Mouse (Mus musculus): ENCODE measurements around the gene Srrm1. TPM values are rescaled to one million over a fixed set of nuclear protein-coding genes. Genes with fewer than 3 reads are reported as not detected.

Srrm1 gene
- polyA plus RNA-seq, 1 experiment from 2014 or later, result 146 TPM

DNA sequence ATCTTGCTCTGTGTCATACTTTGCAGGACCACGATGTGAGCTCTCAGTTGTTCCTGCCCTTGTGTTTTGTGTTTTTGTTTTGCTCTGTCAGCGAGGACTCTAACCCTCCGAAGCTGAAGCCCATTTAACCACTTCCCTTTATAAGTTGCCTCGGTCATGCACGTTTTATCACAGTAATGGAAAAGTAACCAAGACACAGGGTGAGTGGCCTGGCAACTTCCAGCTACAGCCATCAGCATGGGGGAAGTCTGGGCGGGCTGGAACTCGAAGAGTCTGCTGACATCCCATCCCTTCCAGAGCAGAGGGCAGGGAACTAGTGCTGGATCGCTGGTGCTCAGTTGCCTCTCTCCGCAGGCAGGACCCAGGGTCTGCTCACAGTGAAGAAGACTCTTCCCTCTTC, 37.8 kb downstream of the Srrm1 start:
- H3K9ac ChIP-seq, result no peak overlapping the region
- peaks cover 38% of the 10 kb centered on the region for H3K4me1 ChIP-seq
- no peak overlapping the region for H3K4me2 ChIP-seq
- ATAC-seq (ENCODE audit: extremely low read depth, insufficient number of reproducible peaks, low FRiP score, low TSS enrichment), result no peak
- H3K36me3 ChIP-seq, result peaks cover 54% of the 10 kb centered on the region
- 97% methylated on average over 9 of the region's 9 CpGs for WGBS
- H3K27me3 ChIP-seq (replicated peaks), result no peaks in the 10 kb centered on the region
- H3K27ac ChIP-seq (replicated peaks), result peak overlapping the region; percentile 97; the same call in 1 of the 2 replicates
- no peak overlapping the region for H3K4me3 ChIP-seq
- H3K9me3 ChIP-seq, result peaks cover 3% of the 10 kb centered on the region; the same call in 1 of the 2 replicates

DNA sequence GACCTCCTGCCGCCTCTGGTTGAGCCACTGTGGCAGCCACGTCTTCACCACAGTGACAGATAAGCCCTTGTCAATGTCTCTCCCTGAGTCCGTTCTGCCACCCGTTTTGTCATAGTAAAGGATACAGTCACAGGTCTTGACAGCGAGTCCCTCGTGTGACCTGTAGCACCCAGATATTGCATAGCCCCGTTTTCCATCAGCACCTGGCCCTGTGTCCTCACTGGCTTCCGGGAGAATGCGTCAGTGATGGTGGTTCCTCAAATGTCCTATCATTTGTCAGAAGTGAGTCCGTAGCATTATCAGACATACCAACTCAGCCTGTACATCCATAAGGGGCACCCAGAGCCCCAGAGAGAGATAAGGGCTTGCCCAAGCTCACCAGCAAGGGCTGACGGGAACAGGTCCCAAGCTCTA, 38.7 kb downstream of the Srrm1 start:
- peaks cover 45% of the 10 kb centered on the region for H3K36me3 ChIP-seq
- WGBS, result 38% methylated on average over 11 of the region's 11 CpGs
- no peaks in the 10 kb centered on the region for H3K27me3 ChIP-seq (replicated peaks)
- peak overlapping the region; percentile 97 for H3K27ac ChIP-seq (replicated peaks)
- H3K9me3 ChIP-seq, result peaks cover 3% of the 10 kb centered on the region; the same call in 1 of the 2 replicates
- H3K4me2 ChIP-seq, result peak overlapping the region; percentile 63
- no peak for ATAC-seq (ENCODE audit: extremely low read depth, insufficient number of reproducible peaks, low FRiP score, low TSS enrichment)
- H3K4me1 ChIP-seq, result peaks cover 47% of the 10 kb centered on the region
- peak overlapping the region; percentile 20 for H3K4me3 ChIP-seq
- peak overlapping the region; percentile 64 for H3K9ac ChIP-seq

DNA sequence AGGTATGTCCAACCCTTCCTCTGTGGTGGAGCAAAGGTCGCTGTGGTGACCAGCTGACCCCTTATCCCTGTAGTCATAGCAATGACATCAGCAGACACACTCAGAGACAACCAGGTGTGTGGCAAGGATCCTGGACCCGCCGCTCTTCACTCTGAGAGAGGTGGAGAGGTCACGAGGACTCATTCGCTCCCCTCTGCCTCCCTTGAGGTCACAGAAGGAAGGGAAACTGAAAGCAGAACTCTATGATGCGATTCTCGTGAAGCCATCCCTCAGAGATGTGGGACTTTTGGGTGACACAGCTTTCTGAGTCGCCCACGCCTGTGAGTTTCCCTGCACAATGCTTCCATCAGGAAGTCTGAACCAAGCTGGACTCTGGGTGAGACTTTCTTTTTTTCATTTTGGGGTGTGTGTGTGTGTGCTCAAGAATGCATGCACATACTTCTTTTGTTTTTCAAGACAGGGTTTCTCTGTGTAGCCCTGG, 39.3 kb downstream of the Srrm1 start:
- H3K4me2 ChIP-seq, result peak overlapping the region; percentile 63
- no peaks in the 10 kb centered on the region for H3K27me3 ChIP-seq (replicated peaks)
- H3K9ac ChIP-seq, result peak overlapping the region; percentile 64
- ATAC-seq (ENCODE audit: extremely low read depth, insufficient number of reproducible peaks, low FRiP score, low TSS enrichment), result no peak
- H3K27ac ChIP-seq (replicated peaks), result peak overlapping the region; percentile 97
- peaks cover 3% of the 10 kb centered on the region; the same call in 1 of the 2 replicates for H3K9me3 ChIP-seq
- peaks cover 53% of the 10 kb centered on the region for H3K4me1 ChIP-seq
- 37% methylated on average over 9 of the region's 9 CpGs for WGBS
- H3K4me3 ChIP-seq, result peak overlapping the region; percentile 20
- peaks cover 39% of the 10 kb centered on the region for H3K36me3 ChIP-seq

DNA sequence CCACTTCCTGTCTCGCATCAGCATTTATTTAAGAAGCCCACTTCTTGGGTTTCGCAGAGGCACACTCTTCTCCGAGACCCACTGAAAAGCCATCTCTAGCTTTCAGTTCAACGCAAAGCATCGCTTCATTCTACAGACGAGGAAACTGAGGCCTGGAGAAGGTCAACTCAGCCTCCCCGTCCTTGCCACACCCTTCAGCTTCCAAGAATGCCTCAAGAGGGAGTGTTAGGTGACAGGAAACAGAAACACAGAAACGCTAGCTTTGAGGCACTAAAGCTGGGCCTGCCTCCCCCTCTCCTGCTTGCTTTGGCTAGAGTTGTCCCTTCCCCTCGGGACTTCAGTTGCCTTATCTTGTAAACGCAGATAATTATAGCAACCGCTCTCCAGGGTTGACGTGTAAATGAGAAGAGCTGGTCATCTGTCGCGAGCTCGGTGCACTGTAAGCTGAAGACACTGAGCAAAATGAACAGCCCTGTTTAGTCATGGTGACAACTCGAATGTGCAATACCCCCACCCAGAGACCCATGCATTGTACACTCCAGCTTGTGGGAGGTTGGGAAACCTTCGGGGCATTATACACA, 39.9 kb downstream of the Srrm1 start:
- peaks cover 3% of the 10 kb centered on the region; the same call in 1 of the 2 replicates for H3K9me3 ChIP-seq
- H3K27ac ChIP-seq (replicated peaks), result peak overlapping the region; percentile 97
- WGBS, result 12% methylated on average over 17 of the region's 17 CpGs
- peak overlapping the region; percentile 20; the same call in 1 of the 2 replicates for H3K4me3 ChIP-seq
- peak overlapping the region; percentile 63 for H3K4me2 ChIP-seq
- peak overlapping the region; percentile 65 for H3K9ac ChIP-seq
- peak; percentile 60 for ATAC-seq (ENCODE audit: extremely low read depth, insufficient number of reproducible peaks, low FRiP score, low TSS enrichment)
- H3K36me3 ChIP-seq, result peaks cover 33% of the 10 kb centered on the region
- peaks cover 59% of the 10 kb centered on the region for H3K4me1 ChIP-seq
- no peaks in the 10 kb centered on the region for H3K27me3 ChIP-seq (replicated peaks)

DNA sequence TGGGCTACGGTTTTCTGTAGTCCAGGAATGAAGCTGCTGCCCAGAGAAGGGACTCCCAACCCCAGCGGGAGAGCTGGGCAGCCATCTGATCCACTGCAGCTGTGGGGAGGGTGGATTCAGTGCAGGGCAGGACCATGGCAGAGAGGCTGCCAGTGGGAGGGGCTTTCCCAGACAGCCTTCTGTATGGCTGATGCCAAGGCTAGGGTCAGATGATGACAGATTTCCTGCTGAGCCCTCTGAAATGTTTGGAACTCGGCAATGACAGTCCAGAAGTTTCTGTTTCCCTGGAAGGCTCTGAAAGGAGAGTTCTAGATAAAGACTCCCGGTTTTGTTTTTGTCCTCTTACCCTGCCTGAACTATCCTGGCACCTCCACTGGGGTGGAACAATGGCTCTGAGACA, 40.4 kb downstream of the Srrm1 start:
- Histone ChIP-seq H3K9me3 (peaks cover 3% of the 10 kb centered on the region; the same call in 1 of the 2 replicates), H3K4me2 (peak overlapping the region; percentile 63), H3K4me1 (peaks cover 63% of the 10 kb centered on the region), H3K27me3 (replicated peaks) (no peaks in the 10 kb centered on the region), H3K9ac (peak overlapping the region; percentile 65), H3K27ac (replicated peaks) (peak overlapping the region; percentile 97), H3K4me3 (0 out of 2 replicates have a peak overlapping the region, but pooled peaks have one; percentile 3), H3K36me3 (peaks cover 31% of the 10 kb centered on the region)
- ATAC-seq (ENCODE audit: extremely low read depth, insufficient number of reproducible peaks, low FRiP score, low TSS enrichment), result no peak
- 12% methylated on average over 4 of the region's 4 CpGs for WGBS

DNA sequence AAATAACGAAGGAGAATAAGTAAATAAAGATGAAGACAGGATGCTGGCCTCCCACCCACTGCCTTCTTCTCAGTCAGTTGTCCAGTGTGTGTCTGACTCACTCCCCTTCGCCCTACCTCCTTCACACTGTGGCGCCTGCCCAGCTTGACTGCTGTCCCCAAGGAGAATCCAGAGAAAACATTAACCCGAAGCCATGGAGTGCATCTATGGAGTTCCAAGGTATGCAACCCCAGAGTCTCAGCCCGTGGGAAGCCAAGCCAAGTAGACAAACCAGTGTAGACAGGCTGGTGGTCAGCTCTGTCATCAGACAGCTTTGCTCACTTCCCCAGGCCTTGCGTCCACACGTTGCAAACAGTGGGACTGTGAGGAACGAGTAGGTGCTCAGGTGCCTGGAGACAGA, 42.8 kb downstream of the Srrm1 start:
- Histone ChIP-seq H3K9ac (no peak overlapping the region), H3K4me3 (no peak overlapping the region), H3K36me3 (peaks cover 7% of the 10 kb centered on the region), H3K27me3 (replicated peaks) (no peaks in the 10 kb centered on the region), H3K4me2 (no peak overlapping the region), H3K9me3 (peaks cover 3% of the 10 kb centered on the region; the same call in 1 of the 2 replicates), H3K4me1 (peaks cover 83% of the 10 kb centered on the region), H3K27ac (replicated peaks) (no peak overlapping the region)
- WGBS, result 76% methylated on average over 8 of the region's 8 CpGs
- ATAC-seq (ENCODE audit: extremely low read depth, insufficient number of reproducible peaks, low FRiP score, low TSS enrichment), result no peak

DNA sequence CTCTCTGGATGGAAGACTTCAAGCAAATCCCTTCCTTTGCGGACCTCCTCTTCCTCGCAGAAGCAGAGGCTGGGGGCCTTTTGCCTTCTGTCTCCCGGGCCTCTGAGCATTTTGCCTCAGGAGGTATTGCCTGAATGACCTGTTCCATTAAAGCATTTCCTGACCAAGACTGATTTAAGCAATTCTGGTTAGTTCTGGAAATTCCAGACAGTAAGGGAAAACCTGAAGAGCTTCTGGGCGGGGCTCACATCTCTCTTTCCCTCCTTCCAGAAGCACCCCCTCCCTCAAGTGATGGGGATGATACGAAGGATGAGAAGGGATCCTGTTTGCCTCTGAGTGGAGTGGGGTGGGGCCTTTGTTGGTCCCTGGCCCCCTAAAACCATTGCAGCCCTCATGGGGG, 43.4 kb downstream of the Srrm1 start:
- no peak for ATAC-seq (ENCODE audit: extremely low read depth, insufficient number of reproducible peaks, low FRiP score, low TSS enrichment)
- peaks cover 1% of the 10 kb centered on the region for H3K36me3 ChIP-seq
- 0 out of 2 replicates have a peak overlapping the region, but pooled peaks have one; percentile 4 for H3K4me2 ChIP-seq
- peak overlapping the region; percentile 59 for H3K9ac ChIP-seq
- no peaks in the 10 kb centered on the region for H3K27me3 ChIP-seq (replicated peaks)
- H3K9me3 ChIP-seq, result no peaks in the 10 kb centered on the region
- H3K4me1 ChIP-seq, result peaks cover 79% of the 10 kb centered on the region
- H3K4me3 ChIP-seq, result no peak overlapping the region
- 42% methylated on average over 5 of the region's 5 CpGs for WGBS
- H3K27ac ChIP-seq (replicated peaks), result peak overlapping the region; percentile 81

DNA sequence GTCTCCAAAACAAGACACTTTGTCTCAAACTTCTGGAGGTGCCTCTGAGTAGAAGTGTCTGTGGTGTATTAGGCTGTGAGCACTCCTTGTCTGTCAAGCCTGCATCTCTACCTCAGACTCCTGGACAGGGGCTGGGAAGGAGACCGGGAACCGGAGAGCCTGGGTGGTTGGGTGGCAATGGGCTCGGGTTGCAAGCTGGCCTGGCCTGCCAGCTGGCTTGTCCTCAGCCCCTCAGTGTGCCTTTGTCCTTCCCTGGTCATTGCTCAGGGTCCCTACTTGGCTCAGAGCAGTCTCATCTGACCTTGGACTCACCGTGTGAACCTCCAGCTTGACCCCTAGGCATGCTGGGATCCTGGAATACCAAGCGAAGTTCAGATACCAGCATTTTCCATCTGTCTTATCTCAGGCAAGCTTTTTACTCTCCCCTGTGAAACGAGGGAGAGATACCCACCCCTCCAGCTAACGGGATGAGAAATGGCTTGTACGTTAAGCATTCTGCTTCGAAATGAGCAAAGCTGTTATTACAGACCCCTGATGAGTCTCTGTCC, 43.9 kb downstream of the Srrm1 start:
- H3K36me3 ChIP-seq, result no peaks in the 10 kb centered on the region
- peak overlapping the region; percentile 81 for H3K27ac ChIP-seq (replicated peaks)
- H3K4me2 ChIP-seq, result peak overlapping the region; percentile 4; the same call in 1 of the 2 replicates
- 19% methylated on average over 9 of the region's 9 CpGs for WGBS
- H3K27me3 ChIP-seq (replicated peaks), result no peaks in the 10 kb centered on the region
- no peak overlapping the region for H3K4me3 ChIP-seq
- peak overlapping the region; percentile 59 for H3K9ac ChIP-seq
- ATAC-seq (ENCODE audit: extremely low read depth, insufficient number of reproducible peaks, low FRiP score, low TSS enrichment), result no peak
- H3K9me3 ChIP-seq, result no peaks in the 10 kb centered on the region
- peaks cover 73% of the 10 kb centered on the region for H3K4me1 ChIP-seq

DNA sequence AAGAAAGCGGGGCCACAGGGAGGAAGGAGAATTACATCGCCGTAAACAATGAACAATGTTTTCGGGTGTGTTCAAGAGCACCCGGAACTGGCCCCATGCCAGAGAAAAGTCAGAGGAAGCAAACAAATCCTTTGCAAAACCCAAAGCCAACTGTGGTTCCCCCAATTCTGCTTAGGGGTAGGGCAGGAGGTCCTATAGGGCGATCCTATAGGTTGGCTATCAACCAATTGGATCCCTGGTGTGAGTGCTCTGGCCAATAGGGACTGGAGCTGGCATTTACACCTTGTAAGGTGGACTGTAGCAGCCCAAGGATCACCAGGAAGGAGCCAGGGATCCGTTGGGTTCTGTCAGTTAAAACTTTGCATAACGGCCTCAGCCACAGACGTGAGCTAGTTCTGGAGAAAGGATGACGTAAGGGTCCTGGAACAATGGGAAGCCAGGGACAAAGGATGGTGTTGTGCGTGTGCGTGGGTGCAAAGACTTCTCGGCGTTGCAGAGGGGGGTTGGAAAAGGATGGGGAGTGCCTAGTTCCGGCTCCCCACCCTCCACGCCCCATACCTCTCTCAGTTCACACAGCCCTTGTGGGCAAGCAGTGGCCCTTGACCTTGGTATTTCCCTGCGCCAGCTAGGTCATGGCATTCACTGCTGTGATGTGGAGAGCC, 46.0 kb downstream of the Srrm1 start:
- Histone ChIP-seq H3K27me3 (replicated peaks) (no peaks in the 10 kb centered on the region), H3K9ac (peak overlapping the region; percentile 33; the same call in 1 of the 2 replicates), H3K36me3 (no peaks in the 10 kb centered on the region), H3K4me1 (peaks cover 52% of the 10 kb centered on the region), H3K4me2 (peak overlapping the region; percentile 20), H3K9me3 (no peaks in the 10 kb centered on the region), H3K27ac (replicated peaks) (peak overlapping the region; percentile 74), H3K4me3 (no peak overlapping the region)
- no peak for ATAC-seq (ENCODE audit: extremely low read depth, insufficient number of reproducible peaks, low FRiP score, low TSS enrichment)
- WGBS, result 54% methylated on average over 17 of the region's 17 CpGs

DNA sequence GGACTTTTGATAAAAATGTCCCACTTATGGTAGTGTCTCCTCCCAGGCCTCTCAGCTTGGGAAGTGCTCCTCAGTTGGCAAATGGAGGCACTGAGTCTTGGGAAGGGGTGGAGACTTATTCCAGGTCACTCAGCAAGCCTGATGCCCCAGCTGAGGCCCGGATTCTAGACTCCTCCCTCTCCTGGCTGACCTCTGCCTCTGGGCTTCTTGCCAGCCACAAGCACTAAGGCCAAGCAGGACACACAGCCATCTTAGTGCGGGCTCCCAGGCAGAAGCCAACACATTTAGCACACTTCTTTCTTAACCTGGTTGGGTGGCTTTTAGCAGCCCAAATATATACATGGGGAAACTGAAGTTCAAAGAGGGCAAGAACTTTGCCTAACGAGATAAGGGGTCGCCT, 46.6 kb downstream of the Srrm1 start:
- Histone ChIP-seq H3K9ac (no peak overlapping the region), H3K9me3 (no peaks in the 10 kb centered on the region), H3K4me1 (peaks cover 52% of the 10 kb centered on the region), H3K36me3 (no peaks in the 10 kb centered on the region), H3K4me3 (no peak overlapping the region), H3K27ac (replicated peaks) (peak overlapping the region; percentile 74), H3K27me3 (replicated peaks) (no peaks in the 10 kb centered on the region), H3K4me2 (no peak overlapping the region)
- WGBS, result 46% methylated on average over 4 of the region's 4 CpGs
- no peak for ATAC-seq (ENCODE audit: extremely low read depth, insufficient number of reproducible peaks, low FRiP score, low TSS enrichment)

DNA sequence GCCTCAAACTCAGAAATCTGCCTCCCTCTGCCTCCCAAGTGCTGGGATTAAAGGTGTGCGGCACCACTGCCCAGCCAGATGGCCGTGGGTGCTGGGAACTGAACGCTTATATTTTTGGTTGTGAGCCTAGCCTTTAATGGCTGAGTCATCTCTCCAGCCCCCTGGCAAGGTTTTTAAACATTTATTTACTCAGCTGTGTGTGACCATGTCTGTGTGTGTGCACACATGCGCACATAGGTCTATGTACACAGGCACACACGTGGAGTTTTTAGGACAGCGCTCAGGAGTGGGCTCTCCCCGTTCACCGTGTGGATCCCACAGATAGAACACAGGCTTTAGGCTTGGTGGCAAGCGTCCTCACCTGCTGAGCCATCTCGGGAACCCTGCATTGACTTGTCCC, 50.9 kb downstream of the Srrm1 start:
- Histone ChIP-seq H3K4me1 (peaks cover 49% of the 10 kb centered on the region), H3K9ac (no peak overlapping the region), H3K27ac (replicated peaks) (no peak overlapping the region), H3K4me3 (no peak overlapping the region), H3K4me2 (no peak overlapping the region), H3K27me3 (replicated peaks) (no peaks in the 10 kb centered on the region), H3K9me3 (no peaks in the 10 kb centered on the region), H3K36me3 (no peaks in the 10 kb centered on the region)
- ATAC-seq (ENCODE audit: extremely low read depth, insufficient number of reproducible peaks, low FRiP score, low TSS enrichment), result no peak
- WGBS, result 87% methylated on average over 10 of the region's 10 CpGs

All from heart, embryonic 13.5 days (tissue).